19 mouse cellular contexts compared by ENCODE assay signal in the genomic region with DNA sequence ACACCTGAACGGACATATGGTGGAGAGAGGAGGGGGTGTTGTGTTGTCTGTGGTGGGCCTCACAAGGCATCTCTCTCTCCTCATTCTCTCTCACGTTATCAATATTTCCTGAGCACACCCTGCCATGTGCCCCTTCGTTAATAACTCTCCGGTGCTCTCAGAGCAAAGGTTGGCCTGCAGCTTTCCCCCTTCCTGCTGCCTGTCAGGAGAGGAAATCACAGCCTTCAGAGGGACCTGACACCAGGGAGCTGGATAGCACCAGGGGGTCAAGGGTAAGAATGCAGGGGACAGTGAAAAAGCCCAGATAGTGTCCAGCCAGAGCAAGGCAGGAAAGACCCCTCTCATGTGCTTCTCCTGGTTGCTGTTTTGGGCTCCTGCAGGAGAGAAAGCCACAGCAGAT.
A peak's percentile ranks its signal among the peaks of the same experiment; 100 is the strongest.
DNase-seq lines count a peak whose midpoint lies in the region; ATAC-seq lines count a peak whose summit lies in the region.
"Had no signal": no experiment of that assay in that cellular context is flagged by ENCODE, and none has a peak within 500 bp of the region (broad histone marks: within the 10 kb centered on the region; RNA-seq: fewer than 3 reads in every experiment).

No protein-coding gene starts in this region.

- H3K4me3 ChIP-seq in hindbrain, embryonic 10.5 days: no peak overlapping the region
- no peak overlapping the region for H3K4me3 ChIP-seq in hindbrain, embryonic 16.5 days (ENCODE audit: low read length)
- H3K4me3 ChIP-seq in neural tube, embryonic 13.5 days: no peak overlapping the region
- no peak overlapping the region for H3K4me3 ChIP-seq in hindbrain, embryonic 12.5 days
- H3K4me3 ChIP-seq in neural tube, embryonic 14.5 days (ENCODE audit: low read depth, low read length): no peak overlapping the region
- H3K4me3 ChIP-seq: heart, embryonic 10.5 days; liver, embryonic 13.5 days; lung, embryonic 15.5 days had no signal

- peaks cover 2% of the 10 kb centered on the region; the same call in 1 of the 2 replicates for H3K27me3 ChIP-seq in hindbrain, embryonic 10.5 days (ENCODE audit: insufficient read depth, poor library complexity, severe bottlenecking)
- no peaks in the 10 kb centered on the region for H3K27me3 ChIP-seq in hindbrain, embryonic 16.5 days (replicated peaks; ENCODE audit: control insufficient read depth, insufficient read depth, low read length)
- H3K27me3 ChIP-seq in neural tube, embryonic 13.5 days: no peaks in the 10 kb centered on the region
- no peaks in the 10 kb centered on the region for H3K27me3 ChIP-seq in hindbrain, embryonic 12.5 days
- H3K27me3 ChIP-seq in neural tube, embryonic 14.5 days (ENCODE audit: control insufficient read depth, insufficient read depth, low read length): no peaks in the 10 kb centered on the region
- H3K27me3 ChIP-seq: liver, embryonic 13.5 days; lung, embryonic 15.5 days had no signal

- H3K9ac ChIP-seq in hindbrain, embryonic 16.5 days (ENCODE audit: low read depth, low read length): no peak overlapping the region
- 0 out of 2 replicates have a peak overlapping the region, but pooled peaks have one; percentile 12 for H3K9ac ChIP-seq in neural tube, embryonic 13.5 days
- no peak overlapping the region for H3K9ac ChIP-seq in hindbrain, embryonic 12.5 days
- H3K9ac ChIP-seq in neural tube, embryonic 14.5 days (replicated peaks; ENCODE audit: low read depth, low read length): no peak overlapping the region
- H3K9ac ChIP-seq: liver, embryonic 13.5 days; lung, embryonic 15.5 days had no signal

- H3K4me2 ChIP-seq in hindbrain, embryonic 16.5 days (ENCODE audit: low read length): no peak overlapping the region
- H3K4me2 ChIP-seq in neural tube, embryonic 13.5 days: no peak overlapping the region
- H3K4me2 ChIP-seq in hindbrain, embryonic 12.5 days (replicated peaks): no peak overlapping the region
- H3K4me2 ChIP-seq in neural tube, embryonic 14.5 days (ENCODE audit: low read depth, low read length): no peak overlapping the region
- H3K4me2 ChIP-seq: liver, embryonic 13.5 days; lung, embryonic 15.5 days had no signal

- no peak for DNase-seq in hindbrain, embryonic 10.5 days (ENCODE audit: low spot score)
- DNase-seq in neural tube, embryonic 10.5 days (ENCODE audit: extremely low spot score, low spot score): no peak
- no peak for DNase-seq in left cerebral cortex, adult 9 months (ENCODE audit: low spot score in 2 of 2)
- no peak for DNase-seq in lung, postnatal 4 days
- DNase-seq: adrenal gland, postnatal 10 days; cerebellum, adult 2 months; gastrocnemius, postnatal 25 days; heart, postnatal 36 days; kidney, adult 18-20 months; layer of hippocampus, postnatal 36 days; liver, embryonic 13.5 days; midbrain, embryonic 14.5 days; thymus, postnatal 14 days had no signal

- WGBS in hindbrain, embryonic 10.5 days: 41% methylated on average over 4 of the region's 4 CpGs
- 43% methylated on average over 4 of the region's 4 CpGs for WGBS in hindbrain, embryonic 16.5 days
- 43% methylated on average over 4 of the region's 4 CpGs for WGBS in neural tube, embryonic 13.5 days
- WGBS in hindbrain, embryonic 12.5 days: 30% methylated on average over 4 of the region's 4 CpGs
- 40% methylated on average over 4 of the region's 4 CpGs for WGBS in neural tube, embryonic 14.5 days

- no peaks in the 10 kb centered on the region for H3K9me3 ChIP-seq in hindbrain, embryonic 10.5 days
- H3K9me3 ChIP-seq in hindbrain, embryonic 16.5 days (ENCODE audit: control insufficient read depth, low read length): no peaks in the 10 kb centered on the region
- H3K9me3 ChIP-seq in neural tube, embryonic 13.5 days: no peaks in the 10 kb centered on the region
- H3K9me3 ChIP-seq in hindbrain, embryonic 12.5 days (replicated peaks): no peaks in the 10 kb centered on the region
- H3K9me3 ChIP-seq in neural tube, embryonic 14.5 days (ENCODE audit: control insufficient read depth, low read length): no peaks in the 10 kb centered on the region
- H3K9me3 ChIP-seq: heart, embryonic 10.5 days; liver, embryonic 13.5 days; lung, embryonic 15.5 days had no signal

- no peak for ATAC-seq in hindbrain, embryonic 16.5 days
- no peak for ATAC-seq in neural tube, embryonic 13.5 days (ENCODE audit: low read depth)
- no peak for ATAC-seq in hindbrain, embryonic 12.5 days (ENCODE audit: low FRiP score)
- no peak for ATAC-seq in neural tube, embryonic 14.5 days (ENCODE audit: low read depth)

- H3K4me1 ChIP-seq in hindbrain, embryonic 10.5 days (replicated peaks): peaks cover 67% of the 10 kb centered on the region
- H3K4me1 ChIP-seq in hindbrain, embryonic 16.5 days (ENCODE audit: control insufficient read depth, insufficient read depth, low read depth, low read length): peaks cover 23% of the 10 kb centered on the region
- H3K4me1 ChIP-seq in neural tube, embryonic 13.5 days (replicated peaks): peaks cover 69% of the 10 kb centered on the region
- H3K4me1 ChIP-seq in hindbrain, embryonic 12.5 days: peaks cover 59% of the 10 kb centered on the region
- peaks cover 44% of the 10 kb centered on the region for H3K4me1 ChIP-seq in neural tube, embryonic 14.5 days (ENCODE audit: control insufficient read depth, insufficient read depth, low read length)

- H3K27ac ChIP-seq in hindbrain, embryonic 10.5 days: peak overlapping the region; percentile 69
- no peak overlapping the region for H3K27ac ChIP-seq in hindbrain, embryonic 16.5 days (ENCODE audit: low read depth, low read length)
- H3K27ac ChIP-seq in neural tube, embryonic 13.5 days (replicated peaks): peak overlapping the region; percentile 77
- H3K27ac ChIP-seq in hindbrain, embryonic 12.5 days: peak overlapping the region; percentile 66; the same call in 1 of the 2 replicates
- H3K27ac ChIP-seq in neural tube, embryonic 14.5 days (ENCODE audit: low read depth, low read length): peak overlapping the region; percentile 34; the same call in 1 of the 2 replicates
- H3K27ac ChIP-seq: heart, embryonic 10.5 days; liver, embryonic 13.5 days; lung, embryonic 15.5 days had no signal

- no peaks in the 10 kb centered on the region for H3K36me3 ChIP-seq in hindbrain, embryonic 10.5 days
- no peaks in the 10 kb centered on the region for H3K36me3 ChIP-seq in hindbrain, embryonic 16.5 days (ENCODE audit: control insufficient read depth, insufficient read depth, low read length)
- H3K36me3 ChIP-seq in neural tube, embryonic 13.5 days: no peaks in the 10 kb centered on the region
- H3K36me3 ChIP-seq in hindbrain, embryonic 12.5 days: no peaks in the 10 kb centered on the region
- no peaks in the 10 kb centered on the region for H3K36me3 ChIP-seq in neural tube, embryonic 14.5 days (ENCODE audit: control insufficient read depth, insufficient read depth, low read length)
- H3K36me3 ChIP-seq: heart, embryonic 10.5 days; liver, embryonic 13.5 days; lung, embryonic 15.5 days had no signal
